Mouse (Mus musculus): ENCODE results near the gene Nisch. TPM values are rescaled to one million over a fixed set of nuclear protein-coding genes. Genes with fewer than 3 reads are reported as not detected.

The Nisch gene
- total RNA-seq (2015) (94.2 and 113 TPM in 2 replicates), total RNA-seq (2017) (69.7 and 88.2 TPM in 2 replicates)

DNA sequence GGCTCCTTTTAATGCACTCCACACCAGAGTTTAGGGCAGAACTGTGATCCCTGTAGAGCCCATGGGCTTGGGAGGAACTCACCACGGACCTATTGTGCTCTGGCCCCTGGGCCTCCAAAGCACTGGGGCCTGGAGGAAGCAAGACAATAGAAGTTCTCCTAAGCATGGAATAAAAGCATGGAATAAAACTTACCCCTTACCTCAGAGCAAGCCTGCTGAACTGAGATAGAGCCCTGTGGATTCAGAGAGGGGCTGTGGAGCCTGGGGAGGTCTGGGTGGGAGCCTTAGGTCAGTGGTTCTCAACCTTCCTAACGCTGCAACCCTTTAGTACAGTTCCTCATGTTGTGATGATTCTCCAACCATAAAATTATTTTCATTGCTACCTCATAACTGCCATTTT, at the start of gene Nisch:
Nisch (minus strand) TSS at position 101 of the 400 bp plus-strand sequence.
- no peak for ATAC-seq (replicated peaks; ENCODE audit: poor library complexity)

DNA sequence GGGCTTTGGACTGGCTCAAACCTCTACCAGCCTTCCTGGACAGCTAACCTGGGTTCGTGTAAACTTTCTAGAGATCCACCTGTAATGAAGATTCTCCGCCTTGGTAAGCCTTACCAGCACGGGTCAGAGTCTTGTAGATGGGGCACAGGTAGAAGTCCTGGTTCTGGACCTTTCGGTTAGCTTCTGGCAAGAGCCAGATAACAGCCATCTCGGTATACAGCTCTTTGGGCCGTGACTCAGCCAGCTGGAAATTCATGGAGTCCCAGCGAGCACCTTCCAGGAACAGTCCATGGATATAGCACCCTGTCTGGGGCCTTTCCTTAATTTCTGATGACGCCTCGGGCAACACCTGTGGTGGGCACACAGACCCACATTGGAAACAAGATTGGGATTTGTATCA, 44.2 kb upstream of the Nisch start:
- ATAC-seq (replicated peaks; ENCODE audit: poor library complexity): no peak

DNA sequence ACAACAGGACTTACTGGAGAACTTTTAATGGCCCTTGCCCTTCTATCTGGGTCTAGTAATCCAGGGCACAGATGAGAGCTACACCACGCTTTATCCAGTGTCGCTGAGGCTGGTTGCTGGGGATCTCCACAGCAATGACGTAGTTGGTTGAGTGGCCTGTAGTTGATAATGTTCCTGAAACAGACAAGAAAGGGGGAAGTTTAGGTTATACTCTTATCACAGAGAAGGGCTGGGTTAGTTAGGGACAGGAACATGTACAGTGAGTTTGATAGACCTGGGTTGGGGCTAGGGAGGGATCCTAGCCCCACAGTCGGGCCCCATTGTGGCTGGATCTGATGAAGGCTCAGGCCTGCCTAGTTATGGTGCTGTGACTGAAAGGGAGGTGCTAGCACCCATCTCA, 43.6 kb upstream of the Nisch start:
- peak; percentile 89 for ATAC-seq (replicated peaks; ENCODE audit: poor library complexity)

GRCm38 (mm10) chr14:31258476-31259050, 41.8 kb upstream of the Nisch start:
- no peak for ATAC-seq (replicated peaks; ENCODE audit: poor library complexity)

DNA sequence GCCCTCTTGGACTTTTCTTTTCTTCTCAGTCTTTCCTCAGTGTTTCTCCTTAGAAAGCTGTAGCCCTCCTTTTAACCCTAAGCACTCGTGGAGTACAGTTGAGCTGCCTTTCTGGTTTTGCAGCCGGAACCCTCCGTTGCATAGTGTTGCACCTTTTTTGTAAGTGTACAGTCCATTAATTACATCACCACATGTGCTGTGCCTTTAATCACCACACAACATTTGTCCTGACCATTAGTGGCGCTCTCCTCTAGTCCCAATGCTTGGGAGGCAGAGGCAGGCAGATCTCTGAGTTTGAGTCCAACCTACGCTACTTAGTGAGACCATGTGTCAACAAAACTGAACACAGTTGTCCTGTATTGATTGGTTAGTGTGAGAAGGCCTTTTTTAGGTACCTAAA, 35.3 kb upstream of the Nisch start:
- no peak for ATAC-seq (replicated peaks; ENCODE audit: poor library complexity)

DNA sequence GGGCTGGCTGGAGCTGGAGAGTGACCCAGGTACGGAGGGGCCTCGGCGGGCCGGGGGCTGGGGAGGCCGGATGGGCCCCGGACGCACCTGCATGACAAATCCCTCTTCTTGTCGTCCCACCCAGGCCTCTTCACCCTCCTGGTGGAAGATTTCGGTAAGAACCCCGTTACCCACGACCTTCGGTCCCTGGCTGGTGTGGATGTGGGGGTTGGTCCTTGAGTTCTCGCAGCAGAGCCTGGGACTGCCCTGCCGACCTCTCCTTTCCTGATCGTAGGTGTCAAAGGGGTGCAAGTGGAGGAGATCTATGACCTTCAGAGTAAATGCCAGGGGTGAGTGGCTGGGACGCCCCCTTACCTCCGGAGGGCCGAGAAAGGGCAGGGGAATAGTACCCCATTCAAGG, 34.9 kb upstream of the Nisch start:
- ATAC-seq (replicated peaks; ENCODE audit: poor library complexity): no peak

- peak; percentile 92 for ATAC-seq (replicated peaks; ENCODE audit: poor library complexity)
Observed at GRCm38 (mm10) chr14:31251084-31251604, 34.4 kb upstream of the Nisch start, which contains the start of the genes Phf7 and Bap1. Gene Phf7 (minus strand): TSS chr14:31251317. Gene Bap1 (plus strand): TSS chr14:31251450.

DNA sequence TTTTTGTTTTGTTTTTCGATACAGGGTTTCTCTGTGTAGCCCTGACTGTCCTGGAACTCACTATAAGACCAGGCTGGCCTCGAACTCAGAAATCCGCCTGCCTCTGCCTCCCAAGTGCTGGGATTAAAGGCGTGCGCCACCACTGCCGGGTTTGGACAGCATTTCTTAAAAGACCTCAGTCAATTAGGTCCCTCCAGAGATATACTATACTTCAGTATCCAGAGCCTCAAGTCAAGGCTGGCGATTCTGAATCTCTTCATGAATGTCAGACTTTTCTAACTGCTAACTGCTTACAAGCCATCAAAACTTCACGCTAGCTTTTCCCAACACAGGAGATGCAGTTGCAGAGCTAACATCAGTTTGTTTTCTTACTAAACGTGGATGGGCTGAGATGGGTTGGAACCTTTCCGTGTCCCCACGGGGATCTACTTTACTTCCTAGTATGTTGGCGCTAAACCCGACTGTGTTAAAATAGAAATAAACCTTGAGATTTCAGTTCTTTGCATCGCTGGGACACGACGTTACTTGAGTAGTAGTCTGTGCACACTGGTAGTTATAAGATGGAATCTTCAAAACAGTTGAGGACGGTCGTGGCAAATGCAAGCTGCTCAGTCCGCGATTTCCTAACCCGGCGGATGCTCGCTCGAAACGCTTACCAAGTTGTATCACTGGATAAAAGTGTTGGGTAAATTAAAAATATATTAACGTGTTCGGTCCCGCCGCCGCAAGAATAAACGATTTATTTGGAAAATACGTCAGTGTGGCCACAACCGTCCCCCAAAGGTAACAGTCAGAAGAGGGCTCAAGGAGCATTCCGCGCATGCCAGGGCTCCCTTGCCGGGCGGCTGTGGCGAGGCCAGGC, 33.7 kb upstream of the Nisch start:
- 0 out of 2 replicates have a peak, but pooled peaks have one; percentile 9 for ATAC-seq (replicated peaks; ENCODE audit: poor library complexity)

- ATAC-seq (replicated peaks; ENCODE audit: poor library complexity): no peak
Observed at GRCm38 (mm10) chr14:31248396-31248795, 31.6 kb upstream of the Nisch start.

GRCm38 (mm10) chr14:31245946-31246345, 29.2 kb upstream of the Nisch start:
- ATAC-seq (replicated peaks; ENCODE audit: poor library complexity): no peak

DNA sequence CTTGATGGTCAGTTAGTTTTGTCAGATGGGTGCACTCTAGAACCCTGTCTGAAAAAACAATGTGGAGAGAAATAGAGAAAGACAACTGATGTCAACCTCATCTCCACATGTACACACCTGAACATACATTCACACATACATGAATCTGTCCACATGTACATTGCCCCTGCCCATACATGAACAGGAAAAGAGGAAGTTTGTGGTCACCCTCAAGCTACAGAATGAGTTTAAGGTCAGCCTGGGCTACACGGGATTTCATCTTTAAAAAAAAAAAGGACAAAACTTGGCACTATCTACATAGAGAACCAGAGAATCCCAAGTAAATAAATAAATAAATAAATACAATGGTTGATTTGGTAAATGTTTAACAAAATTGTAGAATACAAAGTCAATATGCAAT, 28.0 kb upstream of the Nisch start:
- ATAC-seq (replicated peaks; ENCODE audit: poor library complexity): no peak

- ATAC-seq (replicated peaks; ENCODE audit: poor library complexity): no peak
Observed at GRCm38 (mm10) chr14:31240528-31240927, 23.8 kb upstream of the Nisch start.

- ATAC-seq (replicated peaks; ENCODE audit: poor library complexity): no peak
Observed at GRCm38 (mm10) chr14:31237101-31237882, 20.5 kb upstream of the Nisch start.

- ATAC-seq (replicated peaks; ENCODE audit: poor library complexity): peak; percentile 97
Observed at GRCm38 (mm10) chr14:31233996-31234591, 17.3 kb upstream of the Nisch start.

DNA sequence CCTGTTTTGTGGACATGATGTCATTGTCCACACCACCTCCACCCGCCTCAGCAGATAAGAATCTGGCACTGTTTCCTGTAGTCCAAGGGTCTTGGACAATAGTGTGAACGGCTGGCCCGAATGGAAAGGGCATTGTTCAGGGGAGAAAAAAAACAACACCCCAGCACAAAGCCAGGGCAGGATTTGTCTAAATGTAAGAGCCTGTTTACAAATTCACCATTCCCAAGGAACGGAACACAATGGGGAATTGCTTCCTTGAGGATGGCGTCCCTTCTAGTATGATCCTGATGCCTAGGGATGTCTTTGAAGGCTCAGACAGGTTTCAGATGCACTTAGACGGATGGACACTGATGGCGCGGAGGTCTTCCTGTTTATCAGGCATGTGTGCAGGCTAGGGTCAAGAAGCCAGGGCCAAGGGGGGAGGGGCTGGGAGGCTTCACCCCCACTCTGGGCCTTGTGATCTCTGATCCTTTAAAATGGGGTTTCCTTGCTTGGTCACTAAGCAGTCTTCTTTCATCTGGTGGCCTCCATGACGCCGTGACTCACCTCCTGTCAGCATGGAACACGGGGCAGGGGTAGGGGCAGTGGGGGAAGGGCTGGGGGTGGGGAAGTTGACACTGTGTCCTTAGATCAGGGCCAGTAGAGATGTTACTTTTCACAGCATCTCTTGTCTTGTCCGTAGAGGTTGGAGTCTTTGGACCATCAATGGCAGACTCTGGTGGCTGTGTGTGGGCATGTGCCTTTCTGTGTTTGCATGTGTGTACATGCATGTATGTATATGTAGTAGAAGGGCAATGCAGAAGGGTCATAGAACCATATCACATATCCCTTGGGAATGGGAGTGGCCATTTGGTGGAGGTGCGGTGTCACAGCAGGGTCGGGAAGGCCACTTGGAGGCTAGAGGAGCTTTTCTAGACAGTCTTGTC, 16.6 kb upstream of the Nisch start:
- ATAC-seq (replicated peaks; ENCODE audit: poor library complexity): no peak

- no peak for ATAC-seq (replicated peaks; ENCODE audit: poor library complexity)
Observed at GRCm38 (mm10) chr14:31232404-31233069, 15.8 kb upstream of the Nisch start.

GRCm38 (mm10) chr14:31230442-31230841, 13.7 kb upstream of the Nisch start:
- no peak for ATAC-seq (replicated peaks; ENCODE audit: poor library complexity)

GRCm38 (mm10) chr14:31228234-31228633, 11.5 kb upstream of the Nisch start:
- peak; percentile 40 for ATAC-seq (replicated peaks; ENCODE audit: poor library complexity)

GRCm38 (mm10) chr14:31226978-31227377, 10.2 kb upstream of the Nisch start:
- peak; percentile 79 for ATAC-seq (replicated peaks; ENCODE audit: poor library complexity)
